Mouse (Mus musculus): ENCODE results near the gene Gm11437. TPM values are rescaled to one million over a fixed set of nuclear protein-coding genes. Genes with fewer than 3 reads are reported as not detected.

Gm11437 gene
- not detected in 2 replicates for polyA plus RNA-seq (2014; fragmentation: Nextera tagmentation; extraction: Ambion mirVana)

- 83% methylated on average over 5 of the region's 5 CpGs for WGBS
- no peak for ATAC-seq (ENCODE audit: low FRiP score)
- Histone ChIP-seq H3K27me3 (ENCODE audit: control insufficient read depth, insufficient read depth, low read length) (no peaks in the 10 kb centered on the region), H3K9me3 (ENCODE audit: control insufficient read depth, low read length) (no peaks in the 10 kb centered on the region), H3K4me3 (ENCODE audit: low read depth, low read length) (no peak within 1 kb of the TSS), H3K27ac (ENCODE audit: low read depth, low read length) (no peak within 1 kb of the TSS), H3K4me1 (replicated peaks; ENCODE audit: control insufficient read depth, insufficient read depth, low read length) (no peaks in the 10 kb centered on the region), H3K9ac (ENCODE audit: low read depth, low read length) (no peak within 1 kb of the TSS), H3K4me2 (replicated peaks; ENCODE audit: low read depth, low read length) (no peak within 1 kb of the TSS), H3K36me3 (ENCODE audit: control insufficient read depth, insufficient read depth, low read length) (no peaks in the 10 kb centered on the region)
- no peak for DNase-seq (ENCODE audit: low spot score)
These were observed at the start of gene Gm11437 for GRCm38 (mm10) chr11:84167046-84167526. TSS of gene Gm11437 (minus strand) at chr11:84167476.

GRCm38 (mm10) chr11:84210876-84211275, 43.6 kb upstream of the Gm11437 start:
- H3K4me2 ChIP-seq (replicated peaks; ENCODE audit: low read depth, low read length): no peak overlapping the region
- no peaks in the 10 kb centered on the region for H3K9me3 ChIP-seq (ENCODE audit: control insufficient read depth, low read length)
- no peaks in the 10 kb centered on the region for H3K36me3 ChIP-seq (ENCODE audit: control insufficient read depth, insufficient read depth, low read length)
- H3K27ac ChIP-seq (ENCODE audit: low read depth, low read length): no peak overlapping the region
- H3K27me3 ChIP-seq (ENCODE audit: control insufficient read depth, insufficient read depth, low read length): no peaks in the 10 kb centered on the region
- H3K4me3 ChIP-seq (ENCODE audit: low read depth, low read length): no peak overlapping the region
- no peak for ATAC-seq (ENCODE audit: low FRiP score)
- H3K4me1 ChIP-seq (replicated peaks; ENCODE audit: control insufficient read depth, insufficient read depth, low read length): no peaks in the 10 kb centered on the region
- DNase-seq (ENCODE audit: low spot score): no peak
- H3K9ac ChIP-seq (ENCODE audit: low read depth, low read length): no peak overlapping the region
- 93% methylated on average over 6 of the region's 6 CpGs for WGBS

DNA sequence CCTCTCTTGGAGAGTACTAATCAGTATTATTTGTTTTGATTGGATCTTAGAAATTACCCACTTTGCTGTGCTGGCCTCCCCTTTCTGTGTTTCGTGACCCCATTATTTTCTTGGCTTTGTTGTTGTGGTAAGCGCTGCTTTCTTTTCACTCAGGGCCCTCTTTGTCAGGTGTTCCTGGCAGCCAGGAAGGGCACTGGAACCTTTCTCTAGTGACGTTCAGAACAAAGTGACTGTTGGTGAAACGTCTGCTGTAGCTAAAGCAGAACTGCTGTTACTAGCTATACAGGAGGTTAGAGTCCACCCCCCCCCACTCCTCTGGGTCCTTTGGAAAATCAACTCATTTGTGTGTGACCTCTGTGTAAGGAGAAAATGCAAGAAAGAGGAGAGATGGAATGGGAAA, 38.5 kb upstream of the Gm11437 start:
- H3K9ac ChIP-seq (ENCODE audit: low read depth, low read length): no peak overlapping the region
- no peaks in the 10 kb centered on the region for H3K27me3 ChIP-seq (ENCODE audit: control insufficient read depth, insufficient read depth, low read length)
- ATAC-seq (ENCODE audit: low FRiP score): no peak
- no peak for DNase-seq (ENCODE audit: low spot score)
- 46% methylated on average over 4 of the region's 4 CpGs for WGBS
- H3K4me2 ChIP-seq (replicated peaks; ENCODE audit: low read depth, low read length): no peak overlapping the region
- no peaks in the 10 kb centered on the region for H3K9me3 ChIP-seq (ENCODE audit: control insufficient read depth, low read length)
- H3K27ac ChIP-seq (ENCODE audit: low read depth, low read length): no peak overlapping the region
- no peak overlapping the region for H3K4me3 ChIP-seq (ENCODE audit: low read depth, low read length)
- no peaks in the 10 kb centered on the region for H3K36me3 ChIP-seq (ENCODE audit: control insufficient read depth, insufficient read depth, low read length)
- H3K4me1 ChIP-seq (replicated peaks; ENCODE audit: control insufficient read depth, insufficient read depth, low read length): no peaks in the 10 kb centered on the region

DNA sequence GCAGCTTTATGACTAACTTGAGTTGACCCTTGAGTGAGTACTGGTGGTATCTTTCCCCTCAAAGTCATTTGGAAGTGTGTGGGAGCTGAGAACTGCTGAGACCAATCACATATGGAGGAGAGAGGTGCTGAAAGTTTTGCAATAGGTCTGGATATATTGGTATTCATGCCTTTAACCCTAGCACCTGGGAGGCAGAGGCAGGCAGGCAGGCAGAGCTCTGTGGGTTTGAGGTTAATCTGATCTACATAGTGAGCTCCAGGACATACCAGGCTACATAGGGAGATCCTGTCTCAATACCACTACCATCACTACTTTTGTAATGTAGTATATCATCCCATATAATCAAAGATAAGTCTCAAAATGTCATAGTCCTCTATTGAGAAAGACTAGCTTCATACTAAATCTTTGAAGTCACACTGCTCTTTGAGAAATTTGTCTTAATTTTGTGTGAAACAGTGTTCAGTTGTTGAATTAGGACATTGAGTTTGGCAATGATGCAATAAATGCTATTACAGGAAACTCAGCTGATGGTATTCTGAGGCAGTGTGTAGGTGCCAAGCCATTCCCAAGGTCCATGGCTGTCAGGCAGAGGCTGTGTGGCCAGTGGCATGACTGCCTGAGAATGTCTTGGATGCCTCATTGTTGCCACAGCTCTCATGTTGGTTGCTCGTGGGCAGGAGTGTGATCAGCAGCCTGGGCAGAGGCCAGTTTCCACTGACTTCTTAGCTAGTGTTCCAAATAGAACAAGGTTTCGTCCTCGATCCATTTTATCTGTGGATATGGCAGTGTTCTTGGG, 30.5 kb upstream of the Gm11437 start:
- no peak for DNase-seq (ENCODE audit: low spot score)
- no peaks in the 10 kb centered on the region for H3K27me3 ChIP-seq (ENCODE audit: control insufficient read depth, insufficient read depth, low read length)

GRCm38 (mm10) chr11:84194751-84195150, 27.5 kb upstream of the Gm11437 start:
- ATAC-seq (ENCODE audit: low FRiP score): no peak

More for the DNA sequence above, 30.5 kb upstream of the Gm11437 start:
- no peak for ATAC-seq (ENCODE audit: low FRiP score)
- H3K4me2 ChIP-seq (replicated peaks; ENCODE audit: low read depth, low read length): no peak overlapping the region
- no peak overlapping the region for H3K27ac ChIP-seq (ENCODE audit: low read depth, low read length)
- H3K9ac ChIP-seq (ENCODE audit: low read depth, low read length): no peak overlapping the region
- H3K9me3 ChIP-seq (ENCODE audit: control insufficient read depth, low read length): no peaks in the 10 kb centered on the region
- no peaks in the 10 kb centered on the region for H3K36me3 ChIP-seq (ENCODE audit: control insufficient read depth, insufficient read depth, low read length)
- WGBS: 94% methylated on average over 3 of the region's 3 CpGs
- no peaks in the 10 kb centered on the region for H3K4me1 ChIP-seq (replicated peaks; ENCODE audit: control insufficient read depth, insufficient read depth, low read length)
- H3K4me3 ChIP-seq (ENCODE audit: low read depth, low read length): no peak overlapping the region

GRCm38 (mm10) chr11:84193249-84193648, 26.0 kb upstream of the Gm11437 start:
- Histone ChIP-seq H3K27me3 (ENCODE audit: control insufficient read depth, insufficient read depth, low read length) (no peaks in the 10 kb centered on the region), H3K36me3 (ENCODE audit: control insufficient read depth, insufficient read depth, low read length) (no peaks in the 10 kb centered on the region), H3K9ac (ENCODE audit: low read depth, low read length) (no peak overlapping the region), H3K27ac (ENCODE audit: low read depth, low read length) (no peak overlapping the region), H3K4me2 (replicated peaks; ENCODE audit: low read depth, low read length) (no peak overlapping the region), H3K4me3 (ENCODE audit: low read depth, low read length) (no peak overlapping the region), H3K4me1 (replicated peaks; ENCODE audit: control insufficient read depth, insufficient read depth, low read length) (no peaks in the 10 kb centered on the region), H3K9me3 (ENCODE audit: control insufficient read depth, low read length) (no peaks in the 10 kb centered on the region)
- no peak for ATAC-seq (ENCODE audit: low FRiP score)
- DNase-seq (ENCODE audit: low spot score): no peak
- WGBS: 76% methylated on average over 10 of the region's 10 CpGs

More at GRCm38 (mm10) chr11:84194751-84195150, 27.5 kb upstream of the Gm11437 start:
- DNase-seq (ENCODE audit: low spot score): no peak
- 90% methylated on average over 3 of the region's 3 CpGs for WGBS
- H3K27me3 ChIP-seq (ENCODE audit: control insufficient read depth, insufficient read depth, low read length): no peaks in the 10 kb centered on the region
- no peak overlapping the region for H3K4me3 ChIP-seq (ENCODE audit: low read depth, low read length)
- no peaks in the 10 kb centered on the region for H3K4me1 ChIP-seq (replicated peaks; ENCODE audit: control insufficient read depth, insufficient read depth, low read length)
- no peak overlapping the region for H3K4me2 ChIP-seq (replicated peaks; ENCODE audit: low read depth, low read length)
- H3K9ac ChIP-seq (ENCODE audit: low read depth, low read length): no peak overlapping the region
- no peak overlapping the region for H3K27ac ChIP-seq (ENCODE audit: low read depth, low read length)
- no peaks in the 10 kb centered on the region for H3K36me3 ChIP-seq (ENCODE audit: control insufficient read depth, insufficient read depth, low read length)
- H3K9me3 ChIP-seq (ENCODE audit: control insufficient read depth, low read length): no peaks in the 10 kb centered on the region

DNA sequence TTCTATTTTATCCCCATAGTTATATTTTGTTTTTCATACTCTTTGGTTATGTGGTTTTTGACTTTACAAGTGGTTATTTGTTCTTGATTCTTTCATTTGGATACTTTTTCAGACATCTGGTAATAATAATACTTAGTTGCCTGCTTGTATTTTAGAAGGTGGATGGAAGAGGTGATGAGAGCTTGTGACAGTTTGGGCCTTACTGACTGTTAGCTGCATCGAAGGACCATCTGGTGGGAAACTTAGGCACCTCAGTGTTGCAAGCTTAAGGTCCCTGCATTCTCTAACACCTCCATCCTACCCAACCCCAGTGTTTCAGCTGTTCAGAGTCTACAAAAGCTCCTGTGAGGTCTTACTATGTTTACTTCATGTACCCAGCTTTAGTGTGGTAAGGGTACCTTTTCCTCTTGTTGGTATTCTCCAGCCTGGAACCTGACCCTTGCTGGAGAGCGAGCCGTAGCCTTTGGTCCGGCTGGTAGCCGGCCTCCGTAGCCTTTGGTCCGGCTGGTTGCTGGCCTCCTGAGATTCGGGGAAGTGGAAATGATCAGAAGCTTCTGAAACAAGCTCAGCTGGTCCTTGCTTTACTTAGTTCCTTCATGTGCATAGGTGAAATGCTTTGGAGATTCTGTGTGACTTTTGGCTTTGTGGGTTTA, 23.4 kb upstream of the Gm11437 start:
- Histone ChIP-seq H3K4me3 (ENCODE audit: low read depth, low read length) (no peak overlapping the region), H3K27me3 (ENCODE audit: control insufficient read depth, insufficient read depth, low read length) (no peaks in the 10 kb centered on the region), H3K27ac (ENCODE audit: low read depth, low read length) (no peak overlapping the region), H3K9ac (ENCODE audit: low read depth, low read length) (no peak overlapping the region), H3K36me3 (ENCODE audit: control insufficient read depth, insufficient read depth, low read length) (no peaks in the 10 kb centered on the region), H3K4me2 (replicated peaks; ENCODE audit: low read depth, low read length) (no peak overlapping the region), H3K4me1 (replicated peaks; ENCODE audit: control insufficient read depth, insufficient read depth, low read length) (no peaks in the 10 kb centered on the region), H3K9me3 (ENCODE audit: control insufficient read depth, low read length) (no peaks in the 10 kb centered on the region)
- ATAC-seq (ENCODE audit: low FRiP score) (no peak), DNase-seq (ENCODE audit: low spot score) (no peak)
- WGBS: 84% methylated on average over 8 of the region's 8 CpGs

GRCm38 (mm10) chr11:84188530-84188929, 21.3 kb upstream of the Gm11437 start:
- 90% methylated on average over 3 of the region's 3 CpGs for WGBS
- H3K36me3 ChIP-seq (ENCODE audit: control insufficient read depth, insufficient read depth, low read length): no peaks in the 10 kb centered on the region

More at GRCm38 (mm10) chr11:84188530-84188929, 21.3 kb upstream of the Gm11437 start:
- Histone ChIP-seq H3K9ac (ENCODE audit: low read depth, low read length) (no peak overlapping the region), H3K27me3 (ENCODE audit: control insufficient read depth, insufficient read depth, low read length) (no peaks in the 10 kb centered on the region), H3K9me3 (ENCODE audit: control insufficient read depth, low read length) (no peaks in the 10 kb centered on the region), H3K27ac (ENCODE audit: low read depth, low read length) (no peak overlapping the region), H3K4me3 (ENCODE audit: low read depth, low read length) (no peak overlapping the region), H3K4me1 (replicated peaks; ENCODE audit: control insufficient read depth, insufficient read depth, low read length) (no peaks in the 10 kb centered on the region), H3K4me2 (replicated peaks; ENCODE audit: low read depth, low read length) (no peak overlapping the region)
- DNase-seq (ENCODE audit: low spot score): no peak
- no peak for ATAC-seq (ENCODE audit: low FRiP score)

Measured in hindbrain, embryonic 11.5 days (tissue).